Mouse (Mus musculus) MEL (cell line): ENCODE measurements around the gene Gtpbp1.

Experiments used
- BHLHE40 ChIP-seq: IDR thresholded peaks from 2 replicates; pipeline ENCODE4 v1.6.1; 2012; ENCODE audit warnings: low read depth, mild to moderate bottlenecking, inconsistent platforms, low read length, improper control_type of control experiment, borderline replicate concordance
- CTCF ChIP-seq, 3 experiments: IDR thresholded peaks in 2 of 3; conservative IDR thresholded peaks in 1 of 3; 2 replicates each; pipeline ENCODE4 v1.5.1; 2011 to 2012; ENCODE audit warnings: low read length in 3 of 3, low read depth in 2 of 3, mild to moderate bottlenecking in 2 of 3, improper control_type of control experiment in 1 of 3, inconsistent platforms in 1 of 3, mixed read lengths in 1 of 3, moderate library complexity in 1 of 3; ENCODE audit not compliant: control insufficient read depth in 1 of 3, insufficient read depth in 1 of 3, poor library complexity in 1 of 3, severe bottlenecking in 1 of 3
- EP300 ChIP-seq, 2 experiments: IDR thresholded peaks; 2 replicates each; pipeline ENCODE4 v1.6.1; 2011; ENCODE audit warnings: improper control_type of control experiment in 2 of 2, low read length in 2 of 2, low read depth in 1 of 2, mild to moderate bottlenecking in 1 of 2
- GATA1 ChIP-seq: IDR thresholded peaks from 2 replicates; pipeline ENCODE4 v1.6.1; 2011; ENCODE audit warnings: low read depth, low read length, improper control_type of control experiment
- JUND ChIP-seq: IDR thresholded peaks from 2 replicates; pipeline ENCODE4 v1.6.1; 2011; ENCODE audit warnings: low read depth, mild to moderate bottlenecking, improper control_type of control experiment, low read length
- MAFK ChIP-seq: IDR thresholded peaks from 2 replicates; pipeline ENCODE4 v1.6.1; 2011; ENCODE audit warnings: low read depth, mild to moderate bottlenecking, low read length, improper control_type of control experiment, borderline replicate concordance
- MAX ChIP-seq: IDR thresholded peaks from 2 replicates; pipeline ENCODE4 v1.6.1; 2011; ENCODE audit warnings: low read length, improper control_type of control experiment
- MAZ ChIP-seq: IDR thresholded peaks from 2 replicates; pipeline ENCODE4 v1.6.1; 2012; ENCODE audit warnings: low read depth, mild to moderate bottlenecking, inconsistent platforms, low read length, improper control_type of control experiment
- MXI1 ChIP-seq: IDR thresholded peaks from 2 replicates; pipeline ENCODE4 v1.6.1; 2011; ENCODE audit warnings: mild to moderate bottlenecking, low read depth, low read length, improper control_type of control experiment
- POLR2A ChIP-seq, 2 experiments: IDR thresholded peaks; 2 replicates each; pipeline ENCODE4 v1.6.1; 2011 to 2012; ENCODE audit warnings: low read length in 2 of 2, mild to moderate bottlenecking in 2 of 2, control low read depth in 1 of 2, improper control_type of control experiment in 1 of 2, low read depth in 1 of 2, moderate library complexity in 1 of 2; ENCODE audit not compliant: control insufficient read depth in 1 of 2, insufficient read depth in 1 of 2, poor library complexity in 1 of 2
- ZC3H11A ChIP-seq: IDR thresholded peaks from 2 replicates; pipeline ENCODE4 v1.6.1; 2012; ENCODE audit warnings: low read depth, mild to moderate bottlenecking, inconsistent platforms, low read length, improper control_type of control experiment

DNA sequence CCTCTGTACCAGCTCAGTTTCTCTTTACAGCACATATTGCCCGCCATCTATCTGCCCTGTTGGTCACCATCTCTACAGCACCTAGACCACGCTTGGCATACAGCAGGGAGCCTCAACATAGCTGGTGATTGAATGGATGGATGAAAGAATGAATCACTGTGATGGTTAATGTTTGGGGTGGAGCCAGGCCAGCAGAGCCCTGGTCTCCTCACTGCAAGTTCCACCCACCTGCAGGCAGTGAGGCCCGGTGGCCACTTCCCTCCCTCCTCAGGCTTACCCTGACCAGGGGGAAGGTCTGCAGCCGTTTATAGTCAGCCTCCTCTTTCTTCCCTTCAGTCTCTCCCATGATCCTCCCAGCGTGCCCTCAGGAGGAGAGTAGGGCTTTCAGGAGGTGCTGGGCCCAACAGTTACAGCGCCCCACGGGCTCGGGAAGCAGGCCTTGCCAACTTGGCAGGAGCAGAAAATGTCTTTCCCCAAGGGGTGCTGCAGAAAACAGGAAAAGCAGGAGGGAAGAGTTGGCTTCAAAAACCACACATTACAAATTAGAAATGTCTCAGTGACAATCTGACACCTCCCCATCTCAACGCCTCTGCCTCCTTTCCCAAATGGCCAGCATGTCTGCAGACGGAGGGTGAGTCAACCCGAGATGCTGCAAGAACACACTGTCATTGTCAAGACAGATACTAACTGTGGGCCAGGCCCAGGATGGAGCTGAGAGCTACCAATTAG, 74.1 kb downstream of the Gtpbp1 start:
- no peak for TF ChIP-seq CTCF (IDR thresholded peaks at IDR 0.05 in 2 of 3, conservative IDR thresholded peaks at IDR 0.05 in 1 of 3; ENCODE audit: control insufficient read depth in 1 of 3, insufficient read depth in 1 of 3, low read depth in 2 of 3, low read length in 3 of 3, poor library complexity in 1 of 3, severe bottlenecking in 1 of 3)
- TF ChIP-seq MAFK: no peak
- no peak for TF ChIP-seq MAZ
- no peak for TF ChIP-seq EP300 (IDR thresholded peaks at IDR 0.05; ENCODE audit: low read depth in 1 of 2, low read length in 2 of 2)
- no peak for TF ChIP-seq POLR2A (IDR thresholded peaks at IDR 0.05; ENCODE audit: control insufficient read depth in 1 of 2, insufficient read depth in 1 of 2, low read depth in 1 of 2, low read length in 2 of 2, poor library complexity in 1 of 2)
- TF ChIP-seq JUND: no peak
- no peak for TF ChIP-seq BHLHE40
- no peak for TF ChIP-seq MAX
- no peak for TF ChIP-seq ZC3H11A
- no peak for TF ChIP-seq MXI1
- no peak for TF ChIP-seq GATA1
